Mouse (Mus musculus) cerebellum, adult 9-10 months (tissue): ENCODE measurements around the gene Sptan1.

Source experiments
- DNase-seq: peaks from one replicate; pipeline ENCODE4 v3.0.0; 2022

The Sptan1 gene

GRCm38 (mm10) chr2:30062249-30063093, 97.1 kb downstream of the Sptan1 start:
- DNase-seq: peak; percentile 66

- no peak for DNase-seq
Measured at GRCm38 (mm10) chr2:30063235-30063634, 97.9 kb downstream of the Sptan1 start.

DNA sequence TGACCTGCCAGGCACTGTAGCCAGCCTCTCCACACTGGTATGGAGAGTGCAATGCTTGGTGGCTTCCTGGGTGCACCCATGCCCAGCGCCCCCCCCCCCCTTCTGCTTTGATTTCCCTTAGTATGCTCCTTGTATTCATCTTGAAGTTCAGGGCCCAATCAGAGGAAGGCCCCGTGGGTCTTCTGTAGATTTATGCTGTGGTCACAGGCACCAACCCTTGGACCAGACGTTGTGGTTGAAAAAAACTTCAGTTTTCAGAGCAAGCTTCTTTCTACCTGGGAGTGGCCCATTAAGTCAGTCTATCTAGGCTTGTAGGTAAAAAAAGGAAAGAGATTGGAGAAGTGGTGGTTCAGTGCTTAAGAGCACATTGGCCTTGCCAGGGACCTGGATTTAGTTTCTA, 98.4 kb downstream of the Sptan1 start:
- no peak for DNase-seq

- DNase-seq: peak; percentile 39
Measured at GRCm38 (mm10) chr2:30064298-30064697, 98.9 kb downstream of the Sptan1 start.

DNA sequence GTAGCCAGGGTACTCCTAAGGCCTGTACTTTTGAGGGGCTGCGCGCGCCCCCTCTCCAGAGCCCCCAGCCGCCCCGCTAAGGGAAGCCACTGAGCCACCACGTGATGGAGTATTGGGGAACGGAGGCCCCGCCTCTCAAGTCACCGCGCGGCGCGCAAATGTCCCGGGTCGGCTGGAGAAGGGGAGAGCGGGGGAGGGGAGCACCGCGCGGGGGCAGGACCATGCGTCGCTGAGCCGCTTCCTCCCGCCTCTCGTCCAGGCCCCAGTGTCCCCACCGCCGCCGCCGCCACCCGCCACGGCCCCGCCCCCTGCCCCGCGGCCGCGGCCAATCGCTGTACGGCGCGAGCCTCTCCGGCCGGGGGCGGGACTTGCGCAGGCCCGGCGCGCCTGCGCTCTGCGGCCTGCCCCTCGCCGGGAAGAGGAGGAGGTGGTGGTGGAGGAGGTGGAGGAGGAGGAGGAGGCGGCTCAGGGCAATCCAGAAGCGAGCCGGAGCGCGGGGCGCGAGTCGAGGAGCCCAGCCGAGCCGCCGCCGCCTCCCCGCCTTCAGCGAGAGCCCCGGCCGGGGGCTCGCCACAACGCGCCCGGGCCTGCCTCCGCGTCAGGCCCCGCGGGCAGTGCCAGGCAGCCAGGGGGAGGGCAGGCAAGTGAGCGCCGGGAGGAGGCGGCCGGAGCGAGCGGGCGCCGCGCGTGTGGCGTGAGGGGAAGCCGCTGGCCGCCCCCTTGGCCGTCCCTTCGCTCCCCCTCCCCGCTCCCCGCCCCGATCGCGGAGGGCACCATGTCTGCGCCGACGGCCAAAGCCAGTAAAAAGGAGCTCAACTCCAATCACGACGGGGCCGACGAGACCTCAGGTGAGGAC, 100.9 kb downstream of the Sptan1 start:
- peak; percentile 93 for DNase-seq

DNA sequence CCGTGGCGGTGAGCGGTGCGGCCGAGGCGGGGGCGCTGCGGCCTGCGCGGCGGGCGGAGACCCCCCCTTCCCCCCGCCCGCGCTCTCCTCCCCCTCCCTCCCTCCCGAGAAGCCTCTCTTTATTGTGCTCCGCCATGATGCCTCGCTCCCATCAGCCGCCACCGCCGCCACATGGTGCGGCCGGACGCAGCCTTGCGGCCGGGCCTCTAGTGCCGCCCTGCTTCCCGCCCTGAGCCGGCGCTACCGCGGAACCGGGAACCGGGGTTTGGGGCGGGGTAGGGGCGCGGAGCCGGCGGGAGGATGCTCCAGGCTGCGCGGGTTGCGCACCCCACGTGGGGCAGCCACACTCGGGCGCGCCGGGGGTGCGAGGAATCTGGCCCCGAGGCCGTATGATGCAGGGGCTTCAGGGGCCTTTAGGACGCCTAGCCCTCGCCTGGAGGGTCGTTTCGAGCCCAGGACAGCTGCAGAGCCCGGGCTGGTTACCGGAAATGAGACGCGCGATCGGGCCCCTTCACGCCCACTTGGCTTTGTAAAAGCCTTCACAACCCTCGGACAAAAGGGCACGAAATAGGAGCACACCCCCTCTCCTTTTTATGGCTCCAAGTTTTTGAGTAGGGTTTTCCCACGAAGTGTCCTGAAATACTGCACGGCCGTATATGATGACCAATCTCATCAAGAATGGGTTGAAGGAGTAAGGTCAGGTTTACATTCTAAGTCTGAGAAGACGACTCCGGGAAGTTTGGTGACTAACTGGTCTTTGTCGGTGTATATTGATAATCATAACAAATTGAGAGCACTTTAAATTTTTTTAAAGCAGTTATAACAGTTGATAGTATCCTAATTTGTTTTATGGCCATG, 101.9 kb downstream of the Sptan1 start:
- peak; percentile 46 for DNase-seq

DNA sequence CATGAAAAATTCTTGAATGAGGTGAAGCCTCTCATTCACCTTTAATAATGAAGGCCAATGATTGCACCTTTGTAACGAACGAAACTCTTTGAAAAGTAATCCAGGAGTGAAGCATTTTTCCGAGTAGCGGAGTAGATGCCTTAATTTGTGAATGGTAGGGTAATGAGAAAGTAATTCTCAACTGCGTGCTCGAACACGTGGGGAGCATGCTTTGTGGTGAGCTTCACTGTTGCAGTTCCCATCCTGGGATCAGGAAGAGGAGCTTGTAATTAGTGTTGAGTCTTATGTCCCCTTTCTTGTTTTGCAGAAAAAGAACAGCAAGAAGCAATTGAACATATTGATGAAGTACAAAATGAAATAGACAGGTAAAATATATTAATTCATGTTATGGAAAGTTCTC, 102.6 kb downstream of the Sptan1 start:
- DNase-seq: no peak

DNA sequence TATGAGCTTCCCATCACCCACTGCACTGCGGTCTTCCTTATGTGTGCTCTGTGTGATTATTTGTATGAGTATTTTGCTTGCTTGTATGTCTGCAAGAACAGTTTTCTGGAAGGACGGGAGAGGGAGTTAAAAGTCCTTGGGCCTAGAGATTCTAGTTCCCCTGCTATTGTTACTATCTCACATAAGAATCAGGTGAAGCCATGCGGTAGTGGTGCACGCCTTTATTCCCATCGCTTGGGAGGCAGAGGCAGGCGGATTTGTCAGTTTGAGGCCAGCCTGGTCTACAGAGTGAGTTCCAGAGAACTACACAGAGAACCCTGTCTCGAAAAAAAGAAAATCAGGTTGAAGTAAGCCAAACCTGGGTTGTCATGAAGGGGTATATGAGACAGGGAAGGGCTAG, 107.5 kb downstream of the Sptan1 start:
- DNase-seq: no peak

DNA sequence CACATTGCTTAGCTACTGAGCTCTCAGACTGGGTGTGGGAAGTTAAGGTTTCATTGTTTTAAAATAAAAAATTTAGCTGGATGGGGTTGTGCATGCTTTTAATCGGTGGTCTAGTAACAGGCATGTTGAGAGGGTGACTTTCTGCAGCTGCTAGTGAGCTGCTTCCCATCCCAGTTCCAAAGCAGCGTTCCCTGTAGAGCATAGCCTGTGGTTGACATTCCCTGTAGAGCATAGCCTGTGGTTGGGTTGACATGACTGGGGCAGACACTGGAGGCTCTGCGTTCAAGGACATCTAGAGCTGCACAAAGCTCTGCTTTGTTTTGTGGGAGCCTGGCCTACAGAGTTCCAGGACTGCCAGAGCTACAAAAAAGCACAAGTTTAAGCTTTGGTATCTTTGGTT, 107.9 kb downstream of the Sptan1 start:
- no peak for DNase-seq

DNA sequence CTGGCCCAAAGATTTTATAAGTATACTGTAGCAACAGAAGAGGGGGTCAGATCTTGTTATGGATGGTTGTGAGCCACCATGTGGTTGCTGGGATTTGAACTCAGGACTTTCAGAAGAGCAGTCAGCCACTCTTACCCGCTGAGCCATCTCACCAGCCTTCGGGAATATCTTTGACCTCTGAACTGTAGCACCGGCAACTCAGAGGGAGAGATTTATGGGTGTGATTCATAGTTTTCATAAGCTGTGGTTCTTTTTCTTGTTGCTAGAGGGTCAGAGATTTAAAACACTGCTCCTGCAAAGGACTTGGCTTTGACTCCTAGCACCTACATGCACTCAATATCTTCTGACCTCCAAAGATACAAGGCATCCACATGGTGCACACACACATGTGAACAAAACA, 110.3 kb downstream of the Sptan1 start:
- no peak for DNase-seq

DNA sequence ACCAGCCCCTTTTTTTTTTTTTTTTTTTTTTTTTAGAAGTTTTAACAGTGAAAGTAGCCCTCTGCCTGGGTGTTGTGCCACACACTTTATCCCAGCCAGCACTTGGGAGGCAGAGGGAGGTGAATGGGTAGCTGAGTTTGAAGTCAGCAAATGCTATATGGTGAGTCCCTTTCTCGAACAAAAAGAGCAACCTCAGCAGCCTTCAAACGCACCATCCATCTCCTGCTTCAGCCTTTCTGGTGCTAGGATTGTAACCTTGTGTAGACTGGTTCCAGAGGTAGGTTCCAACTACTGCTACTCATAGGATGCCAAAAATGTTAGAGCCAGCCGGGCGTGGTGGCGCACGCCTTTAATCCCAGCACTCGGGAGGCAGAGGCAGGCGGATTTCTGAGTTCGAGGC, 111.1 kb downstream of the Sptan1 start:
- DNase-seq: no peak

GRCm38 (mm10) chr2:30076959-30077358, 111.6 kb downstream of the Sptan1 start:
- no peak for DNase-seq

GRCm38 (mm10) chr2:30077502-30078348, 112.4 kb downstream of the Sptan1 start, which contains the start of gene Pkn3:
Gene Pkn3, plus strand, starts transcription at chr2:30077684.
- peak; percentile 74 for DNase-seq

- DNase-seq: no peak
Measured at GRCm38 (mm10) chr2:30078349-30078712, 113.0 kb downstream of the Sptan1 start.

DNA sequence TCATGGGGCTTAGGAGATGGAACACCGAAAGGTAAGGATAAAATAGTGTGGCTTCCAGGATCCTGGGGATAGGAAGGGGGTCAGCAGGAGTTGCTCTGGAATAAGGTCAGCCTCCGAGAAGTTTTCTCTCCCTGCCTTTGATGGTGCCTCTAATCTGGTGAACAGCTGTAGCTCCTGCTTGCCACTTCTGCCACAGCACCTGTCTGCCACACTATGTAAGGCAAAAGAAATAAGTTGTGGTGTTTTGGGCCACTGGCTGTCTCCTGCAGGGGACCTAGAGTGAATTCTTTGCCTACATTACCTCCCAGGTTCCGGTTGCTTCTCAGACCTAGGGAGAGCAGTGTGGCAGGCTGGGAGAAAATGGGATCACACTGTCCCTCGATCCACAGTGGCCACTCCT, 113.4 kb downstream of the Sptan1 start:
- no peak for DNase-seq

DNA sequence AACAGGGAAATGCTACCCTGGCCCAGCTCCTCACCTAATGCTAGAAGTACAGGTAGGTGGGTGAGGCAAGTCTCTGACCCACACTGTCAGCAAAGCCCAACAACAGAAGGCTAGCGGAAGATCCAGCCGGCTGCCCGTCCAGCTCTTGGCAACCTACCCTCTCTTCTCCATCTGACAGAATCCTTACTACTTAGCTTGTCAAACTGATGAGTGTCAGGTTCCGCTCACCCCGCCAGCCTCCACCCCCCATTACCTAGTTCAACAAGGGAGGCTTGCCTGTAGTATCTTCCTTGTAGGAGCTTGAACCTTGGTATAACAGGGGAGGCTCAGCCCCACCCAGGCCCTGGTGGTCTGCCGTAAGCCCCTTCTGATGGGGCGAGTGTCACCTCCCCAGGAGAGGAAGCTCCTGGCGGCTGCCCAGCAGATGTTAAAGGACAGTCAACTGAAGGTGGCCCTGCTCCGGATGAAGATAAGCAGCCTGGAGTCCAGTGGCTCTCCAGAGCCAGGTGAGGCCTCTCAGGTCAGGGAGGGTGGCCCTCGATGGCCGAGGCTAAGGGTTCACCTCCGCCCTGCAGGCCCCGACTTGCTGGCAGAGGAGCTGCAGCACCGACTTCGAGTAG, 114.9 kb downstream of the Sptan1 start:
- DNase-seq: no peak
